In genomic region chr4:156109570-156110331, GRCm38 (mm10) we compare ENCODE assay signal across 8 mouse cellular contexts. TPM values are rescaled to one million over a fixed set of nuclear protein-coding genes. Genes with fewer than 3 reads are reported as not detected.
DNase-seq lines count a peak whose midpoint lies in the region; ATAC-seq and TF ChIP-seq lines count a peak whose summit lies in the region.

TSS of gene 9430015G10Rik (plus strand) at chr4:156109982.

- TF ChIP-seq POLR2A in kidney, adult 2 months (IDR thresholded peaks at IDR 0.05; ENCODE audit: low read depth, low read length): no peak
- TF ChIP-seq POLR2A in spleen, adult 2 months (IDR thresholded peaks at IDR 0.05; ENCODE audit: low read depth, low read length): peak; percentile 44

- WGBS in embryonic facial prominence, embryonic 13.5 days: under 1% methylated on average over 60 of the region's 60 CpGs
- under 1% methylated on average over 60 of the region's 60 CpGs for WGBS in kidney, adult 2 months
- WGBS in limb, embryonic 12.5 days: 1% methylated on average over 59 of the region's 60 CpGs
- under 1% methylated on average over 60 of the region's 60 CpGs for WGBS in midbrain, embryonic 15.5 days
- WGBS in spleen, adult 2 months: under 1% methylated on average over 60 of the region's 60 CpGs

- H3K4me2 ChIP-seq in embryonic facial prominence, embryonic 13.5 days: peak within 1 kb of the TSS; percentile 69
- H3K4me2 ChIP-seq in limb, embryonic 12.5 days: peak within 1 kb of the TSS; percentile 63
- peak within 1 kb of the TSS; percentile 73 for H3K4me2 ChIP-seq in midbrain, embryonic 15.5 days

- peak within 1 kb of the TSS; percentile 92 for H3K9ac ChIP-seq in embryonic facial prominence, embryonic 13.5 days
- peak within 1 kb of the TSS; percentile 91 for H3K9ac ChIP-seq in limb, embryonic 12.5 days (replicated peaks)
- peak within 1 kb of the TSS; percentile 88 for H3K9ac ChIP-seq in midbrain, embryonic 15.5 days

- no peaks in the 10 kb centered on the region for H3K27me3 ChIP-seq in embryonic facial prominence, embryonic 13.5 days
- H3K27me3 ChIP-seq in kidney, adult 2 months (replicated peaks; ENCODE audit: control insufficient read depth, insufficient read depth, low read length): no peaks in the 10 kb centered on the region
- H3K27me3 ChIP-seq in limb, embryonic 12.5 days: no peaks in the 10 kb centered on the region
- no peaks in the 10 kb centered on the region for H3K27me3 ChIP-seq in midbrain, embryonic 15.5 days (replicated peaks)
- no peaks in the 10 kb centered on the region for H3K27me3 ChIP-seq in spleen, adult 2 months (ENCODE audit: control insufficient read depth, insufficient read depth, low read length)

- H3K4me1 ChIP-seq in embryonic facial prominence, embryonic 13.5 days: peaks cover 7% of the 10 kb centered on the region
- no peaks in the 10 kb centered on the region for H3K4me1 ChIP-seq in kidney, adult 2 months (ENCODE audit: control insufficient read depth, insufficient read depth, low read length)
- 0 out of 2 replicates have a peak, but pooled peaks cover 7% of the 10 kb centered on the region for H3K4me1 ChIP-seq in limb, embryonic 12.5 days (replicated peaks)
- H3K4me1 ChIP-seq in midbrain, embryonic 15.5 days: peaks cover 14% of the 10 kb centered on the region
- peaks cover 2% of the 10 kb centered on the region; the same call in 1 of the 2 replicates for H3K4me1 ChIP-seq in spleen, adult 2 months (ENCODE audit: control insufficient read depth, insufficient read depth, insufficient read length)

- no peak for TF ChIP-seq CTCF in kidney, adult 2 months (conservative IDR thresholded peaks at IDR 0.05; ENCODE audit: insufficient read depth, insufficient read length, low read depth, low read length)
- TF ChIP-seq CTCF in spleen, adult 2 months (IDR thresholded peaks at IDR 0.05; ENCODE audit: extremely low read depth, insufficient read depth, insufficient read length, insufficient replicate concordance): no peak

- no peaks in the 10 kb centered on the region for H3K36me3 ChIP-seq in embryonic facial prominence, embryonic 13.5 days
- no peaks in the 10 kb centered on the region for H3K36me3 ChIP-seq in kidney, adult 2 months (ENCODE audit: control insufficient read depth, insufficient read depth, low read length)
- H3K36me3 ChIP-seq in limb, embryonic 12.5 days: peaks cover 8% of the 10 kb centered on the region
- H3K36me3 ChIP-seq in midbrain, embryonic 15.5 days (replicated peaks): no peaks in the 10 kb centered on the region
- H3K36me3 ChIP-seq in spleen, adult 2 months (ENCODE audit: control insufficient read depth, insufficient read depth, low read length): no peaks in the 10 kb centered on the region

- ATAC-seq in embryonic facial prominence, embryonic 13.5 days (ENCODE audit: insufficient number of reproducible peaks, insufficient read depth, low FRiP score, low TSS enrichment, low read depth): peak; percentile 97
- peak; percentile 99 for ATAC-seq in limb, embryonic 12.5 days (ENCODE audit: insufficient number of reproducible peaks, insufficient read depth, low FRiP score, low TSS enrichment, low read depth)
- ATAC-seq in midbrain, embryonic 15.5 days (replicated peaks): peak; percentile 99

- H3K9me3 ChIP-seq in embryonic facial prominence, embryonic 13.5 days: no peaks in the 10 kb centered on the region
- H3K9me3 ChIP-seq in limb, embryonic 12.5 days: no peaks in the 10 kb centered on the region
- H3K9me3 ChIP-seq in midbrain, embryonic 15.5 days: no peaks in the 10 kb centered on the region

- DNase-seq in 3134 (ENCODE audit: extremely low read depth, insufficient read length, low spot score): peak; percentile 95
- peak; percentile 98 for DNase-seq in adrenal gland, postnatal 36 days
- DNase-seq in heart, adult 18-20 months: peak; percentile 97 to 99
- peak; percentile 99 for DNase-seq in kidney, adult 2 months
- DNase-seq in spleen, adult 2 months (ENCODE audit: low read depth in 1 of 2, low spot score in 2 of 2): peak; percentile 96 to 97

- peak within 1 kb of the TSS; percentile 92 for H3K27ac ChIP-seq in embryonic facial prominence, embryonic 13.5 days
- peak within 1 kb of the TSS; percentile 63 for H3K27ac ChIP-seq in kidney, adult 2 months (ENCODE audit: insufficient read depth, low read depth, low read length)
- peak within 1 kb of the TSS; percentile 91 for H3K27ac ChIP-seq in limb, embryonic 12.5 days
- peak within 1 kb of the TSS; percentile 88 for H3K27ac ChIP-seq in midbrain, embryonic 15.5 days
- peak within 1 kb of the TSS; percentile 72 for H3K27ac ChIP-seq in spleen, adult 2 months (ENCODE audit: insufficient read depth, low read length)

- H3K4me3 ChIP-seq in embryonic facial prominence, embryonic 13.5 days: peak within 1 kb of the TSS; percentile 83
- peak within 1 kb of the TSS; percentile 62 for H3K4me3 ChIP-seq in kidney, adult 2 months (ENCODE audit: insufficient read depth, low read depth, low read length)
- H3K4me3 ChIP-seq in limb, embryonic 12.5 days (replicated peaks): peak within 1 kb of the TSS; percentile 75
- peak within 1 kb of the TSS; percentile 86 for H3K4me3 ChIP-seq in midbrain, embryonic 15.5 days
- peak within 1 kb of the TSS; percentile 84 for H3K4me3 ChIP-seq in spleen, adult 2 months (ENCODE audit: extremely low read depth, insufficient read depth, insufficient read length)

RNA-seq across cellular contexts. Expression of gene 9430015G10Rik, which starts in this region (rescaled TPM):
- total RNA-seq in adrenal gland, postnatal 36 days (2021): 10 to 100 TPM; 10.4 to 11.5 TPM
- 40.3 and 43.8 TPM in 2 replicates for polyA plus RNA-seq in embryonic facial prominence, embryonic 13.5 days (2015; fragmentation: Nextera tagmentation; extraction: Ambion mirVana)
- 1 to 10 TPM; 2.0 to 3.0 TPM for total RNA-seq in heart, adult 18-20 months (2021)
- 8.7 and 11.7 TPM in 2 replicates for polyA plus RNA-seq in kidney, adult 2 months (2012; rRNA removed)
- 59.9 and 63.1 TPM in 2 replicates for polyA plus RNA-seq in limb, embryonic 12.5 days (2016; fragmentation: Nextera tagmentation; extraction: Ambion mirVana)
- polyA plus RNA-seq in midbrain, embryonic 15.5 days (2015; fragmentation: Nextera tagmentation; extraction: Ambion mirVana): 37.6 TPM in 2 replicates
- 31.5 and 38.4 TPM in 2 replicates for polyA plus RNA-seq in spleen, adult 2 months (2012; rRNA removed)

Comparison
In these comparisons a context has a peak if more than half of its experiments do, and no peak if none do; other contexts are left out.
1. Peak in every context shown above with its lines: DNase-seq, ATAC-seq, H3K4me3 ChIP-seq and H3K27ac ChIP-seq.